Mouse (Mus musculus) lung, adult 2 months (tissue): ENCODE data around the gene Podnl1.

Experiments used
- CTCF ChIP-seq: fragments of 200-500 bp; IDR thresholded peaks from 2 replicates; pipeline ENCODE4 v1.5.1; 2011; ENCODE audit warnings: mild to moderate bottlenecking, low read length, control low read depth; ENCODE audit not compliant: insufficient read depth
- POLR2A ChIP-seq: fragments of 200-500 bp; IDR thresholded peaks from 2 replicates; pipeline ENCODE4 v1.6.1; 2011; ENCODE audit warnings: low read depth, mild to moderate bottlenecking, control low read depth, low read length, borderline replicate concordance; ENCODE audit errors: extremely low read depth

DNA sequence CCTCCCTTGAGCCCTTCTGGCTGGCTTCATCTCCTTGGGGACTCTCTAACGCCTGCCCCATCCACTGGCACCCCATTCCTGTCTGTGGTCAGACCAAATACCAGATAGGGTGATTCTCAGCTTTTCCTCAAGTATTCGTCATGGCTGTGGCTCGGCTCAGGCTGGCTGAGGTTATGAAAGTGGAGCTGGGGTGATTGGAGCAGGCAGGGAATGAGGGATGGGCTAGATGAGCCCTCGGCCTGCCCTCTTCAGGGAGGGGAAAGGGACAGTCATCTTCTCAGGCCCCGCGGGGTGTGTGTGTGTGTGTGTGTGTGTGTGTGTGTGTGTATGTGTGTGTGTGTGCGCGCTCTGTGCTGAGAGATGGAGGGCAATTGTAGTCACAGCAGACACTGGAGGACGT is at the start of gene Podnl1:
- TF ChIP-seq CTCF = no peak
- no peak for TF ChIP-seq POLR2A
